Mouse (Mus musculus): ENCODE data around the gene Gm14214. TPM values are rescaled to one million over a fixed set of nuclear protein-coding genes. Genes with fewer than 3 reads are reported as not detected.

Gene Gm14214
- polyA plus RNA-seq, 1 experiment from 2014 or later: not detected

DNA sequence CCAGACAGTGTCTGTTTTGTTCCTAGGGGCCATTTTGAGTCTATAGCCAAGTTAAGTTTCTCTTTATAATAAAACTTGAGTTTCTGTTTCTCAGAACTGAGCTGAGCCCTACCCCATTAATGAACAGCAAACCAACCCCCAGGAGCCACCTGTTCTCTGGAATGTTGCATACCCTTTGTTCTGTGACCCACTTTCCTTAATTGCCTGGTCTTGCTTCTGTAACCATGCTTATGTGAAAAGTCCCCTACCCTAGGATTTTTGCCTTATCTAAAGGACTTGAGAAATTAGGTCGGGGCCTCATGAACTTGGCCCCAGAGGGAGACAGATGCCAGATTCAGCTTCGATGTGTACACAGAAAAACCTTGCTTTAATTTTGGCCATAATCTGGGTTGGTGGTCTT lies 37.9 kb downstream of the Gm14214 start:
- 65% methylated on average over 2 of the region's 2 CpGs for WGBS
- Histone ChIP-seq H3K36me3 (ENCODE audit: control insufficient read depth, insufficient read depth, low read length) (no peaks in the 10 kb centered on the region), H3K4me1 (replicated peaks; ENCODE audit: control insufficient read depth, insufficient read depth, low read length) (no peaks in the 10 kb centered on the region), H3K27me3 (ENCODE audit: control insufficient read depth, insufficient read depth, low read length) (no peaks in the 10 kb centered on the region), H3K9me3 (ENCODE audit: control insufficient read depth, low read length) (no peaks in the 10 kb centered on the region), H3K4me2 (ENCODE audit: low read depth, low read length, severe bottlenecking) (no peak overlapping the region), H3K27ac (ENCODE audit: low read depth, low read length) (no peak overlapping the region), H3K9ac (ENCODE audit: low read length) (no peak overlapping the region), H3K4me3 (ENCODE audit: low read depth, low read length) (no peak overlapping the region)
- ATAC-seq (replicated peaks; ENCODE audit: low FRiP score): no peak
- DNase-seq (ENCODE audit: low spot score): no peak

DNA sequence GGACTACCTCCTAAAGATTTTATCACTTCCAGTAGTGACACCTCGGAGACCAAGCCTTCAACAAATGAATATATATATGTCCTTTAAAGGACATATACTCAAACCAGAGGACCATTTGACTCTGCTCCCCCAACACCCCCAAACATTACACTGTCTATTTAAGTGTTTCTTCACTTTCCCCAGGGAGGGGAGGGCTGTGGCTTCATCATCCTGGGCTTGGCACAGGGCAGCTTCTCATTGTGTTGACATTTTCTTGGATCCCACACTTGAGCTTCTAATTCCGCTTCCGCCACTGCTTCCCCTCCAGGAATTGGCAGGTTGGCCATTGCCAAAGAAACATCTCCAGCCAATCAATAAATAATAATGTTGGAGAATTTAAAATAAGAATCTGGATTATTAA lies 39.0 kb downstream of the Gm14214 start:
- H3K27me3 ChIP-seq (ENCODE audit: control insufficient read depth, insufficient read depth, low read length): no peaks in the 10 kb centered on the region
- no peak overlapping the region for H3K27ac ChIP-seq (ENCODE audit: low read depth, low read length)
- 93% methylated on average over 3 of the region's 3 CpGs for WGBS
- H3K9me3 ChIP-seq (ENCODE audit: control insufficient read depth, low read length): no peaks in the 10 kb centered on the region
- H3K4me1 ChIP-seq (replicated peaks; ENCODE audit: control insufficient read depth, insufficient read depth, low read length): no peaks in the 10 kb centered on the region
- H3K4me3 ChIP-seq (ENCODE audit: low read depth, low read length): no peak overlapping the region
- H3K9ac ChIP-seq (ENCODE audit: low read length): no peak overlapping the region
- no peaks in the 10 kb centered on the region for H3K36me3 ChIP-seq (ENCODE audit: control insufficient read depth, insufficient read depth, low read length)
- H3K4me2 ChIP-seq (ENCODE audit: low read depth, low read length, severe bottlenecking): no peak overlapping the region
- ATAC-seq (replicated peaks; ENCODE audit: low FRiP score) (no peak), DNase-seq (ENCODE audit: low spot score) (no peak)

GRCm38 (mm10) chr2:154729737-154730136 lies 40.1 kb downstream of the Gm14214 start:
- WGBS: 72% methylated on average over 3 of the region's 3 CpGs
- no peak for DNase-seq (ENCODE audit: low spot score)
- H3K4me3 ChIP-seq (ENCODE audit: low read depth, low read length): no peak overlapping the region

GRCm38 (mm10) chr2:154723473-154723872 lies 46.4 kb downstream of the Gm14214 start:
- no peak for ATAC-seq (replicated peaks; ENCODE audit: low FRiP score)
- H3K9ac ChIP-seq (ENCODE audit: low read length): no peak overlapping the region
- 85% methylated on average over 4 of the region's 4 CpGs for WGBS
- no peak overlapping the region for H3K4me2 ChIP-seq (ENCODE audit: low read depth, low read length, severe bottlenecking)
- H3K9me3 ChIP-seq (ENCODE audit: control insufficient read depth, low read length): no peaks in the 10 kb centered on the region
- no peak overlapping the region for H3K27ac ChIP-seq (ENCODE audit: low read depth, low read length)
- H3K27me3 ChIP-seq (ENCODE audit: control insufficient read depth, insufficient read depth, low read length): no peaks in the 10 kb centered on the region
- no peak overlapping the region for H3K4me3 ChIP-seq (ENCODE audit: low read depth, low read length)
- H3K36me3 ChIP-seq (ENCODE audit: control insufficient read depth, insufficient read depth, low read length): no peaks in the 10 kb centered on the region
- H3K4me1 ChIP-seq (replicated peaks; ENCODE audit: control insufficient read depth, insufficient read depth, low read length): no peaks in the 10 kb centered on the region
- DNase-seq (ENCODE audit: low spot score): no peak

More at GRCm38 (mm10) chr2:154729737-154730136, 40.1 kb downstream of the Gm14214 start:
- Histone ChIP-seq H3K9ac (ENCODE audit: low read length) (no peak overlapping the region), H3K9me3 (ENCODE audit: control insufficient read depth, low read length) (no peaks in the 10 kb centered on the region), H3K4me2 (ENCODE audit: low read depth, low read length, severe bottlenecking) (no peak overlapping the region), H3K27ac (ENCODE audit: low read depth, low read length) (no peak overlapping the region), H3K4me1 (replicated peaks; ENCODE audit: control insufficient read depth, insufficient read depth, low read length) (no peaks in the 10 kb centered on the region), H3K36me3 (ENCODE audit: control insufficient read depth, insufficient read depth, low read length) (no peaks in the 10 kb centered on the region), H3K27me3 (ENCODE audit: control insufficient read depth, insufficient read depth, low read length) (no peaks in the 10 kb centered on the region)
- ATAC-seq (replicated peaks; ENCODE audit: low FRiP score): no peak

- Histone ChIP-seq H3K36me3 (ENCODE audit: control insufficient read depth, insufficient read depth, low read length) (no peaks in the 10 kb centered on the region), H3K27me3 (ENCODE audit: control insufficient read depth, insufficient read depth, low read length) (no peaks in the 10 kb centered on the region), H3K4me3 (ENCODE audit: low read depth, low read length) (no peak overlapping the region), H3K4me2 (ENCODE audit: low read depth, low read length, severe bottlenecking) (no peak overlapping the region), H3K9me3 (ENCODE audit: control insufficient read depth, low read length) (no peaks in the 10 kb centered on the region), H3K4me1 (replicated peaks; ENCODE audit: control insufficient read depth, insufficient read depth, low read length) (no peaks in the 10 kb centered on the region), H3K9ac (ENCODE audit: low read length) (no peak overlapping the region), H3K27ac (ENCODE audit: low read depth, low read length) (no peak overlapping the region)
- ATAC-seq (replicated peaks; ENCODE audit: low FRiP score) (no peak), DNase-seq (ENCODE audit: low spot score) (no peak)
- 88% methylated on average over 2 of the region's 2 CpGs for WGBS
These were observed 49.5 kb downstream of the Gm14214 start for GRCm38 (mm10) chr2:154720315-154720714.

Other genes starting within 250 kb of the Gm14214 start
- 2.3 and 4.5 TPM in 2 replicates for gene 1700003F12Rik, start 222.9 kb downstream of the Gm14214 start, polyA plus RNA-seq (2014; fragmentation: Nextera tagmentation; extraction: Ambion mirVana)
- 0.41 and 0.77 TPM in 2 replicates for gene Actl10, start 218.3 kb downstream of the Gm14214 start, polyA plus RNA-seq (2014; fragmentation: Nextera tagmentation; extraction: Ambion mirVana)
- 5.5 and 7.6 TPM in 2 replicates for gene Necab3, start 211.1 kb downstream of the Gm14214 start, polyA plus RNA-seq (2014; fragmentation: Nextera tagmentation; extraction: Ambion mirVana)
- 17.6 and 18.6 TPM in 2 replicates for gene E2f1, start 200.1 kb downstream of the Gm14214 start, polyA plus RNA-seq (2014; fragmentation: Nextera tagmentation; extraction: Ambion mirVana)
- gene Pxmp4, start 166.3 kb downstream of the Gm14214 start, polyA plus RNA-seq (2014; fragmentation: Nextera tagmentation; extraction: Ambion mirVana): 10.0 and 10.6 TPM in 2 replicates
- 1.5 and 2.1 TPM in 2 replicates for gene Zfp341, start 156.7 kb downstream of the Gm14214 start, polyA plus RNA-seq (2014; fragmentation: Nextera tagmentation; extraction: Ambion mirVana)
- 1.0 TPM in 1 of 2 replicates, not detected in the other for gene 4930519P11Rik, start 156.6 kb downstream of the Gm14214 start, polyA plus RNA-seq (2014; fragmentation: Nextera tagmentation; extraction: Ambion mirVana)
- gene Chmp4b, start 118.3 kb downstream of the Gm14214 start, polyA plus RNA-seq (2014; fragmentation: Nextera tagmentation; extraction: Ambion mirVana): 13.3 and 16.7 TPM in 2 replicates
- gene Raly, start 21.1 kb upstream of the Gm14214 start, polyA plus RNA-seq (2014; fragmentation: Nextera tagmentation; extraction: Ambion mirVana): 92.4 and 102 TPM in 2 replicates
- 0.69 and 1.0 TPM in 2 replicates for gene a, start 21.4 kb upstream of the Gm14214 start, polyA plus RNA-seq (2014; fragmentation: Nextera tagmentation; extraction: Ambion mirVana)
- gene Eif2s2, start 122.9 kb upstream of the Gm14214 start, polyA plus RNA-seq (2014; fragmentation: Nextera tagmentation; extraction: Ambion mirVana): 118 and 135 TPM in 2 replicates
- 0.27 and 0.40 TPM in 2 replicates for gene Gm14226, start 248.2 kb upstream of the Gm14214 start, polyA plus RNA-seq (2014; fragmentation: Nextera tagmentation; extraction: Ambion mirVana)

All from forebrain, embryonic 11.5 days (tissue).